Mouse (Mus musculus) G1E (cell line): Measurements from ENCODE around the gene Itga9. TPM values are rescaled to one million over a fixed set of nuclear protein-coding genes. Genes with fewer than 3 reads are reported as not detected.

Experiments used
- ATAC-seq: 2 replicates; pipeline ENCODE4 v1.8.0; 2016; ENCODE audit warnings: mild to moderate bottlenecking; ENCODE audit not compliant: insufficient number of reproducible peaks, poor library complexity, low FRiP score, severe bottlenecking; ENCODE audit errors: extremely low read depth
- DNase-seq: peaks from one replicate; pipeline ENCODE4 v3.0.0; 2012; ENCODE audit warnings: low spot score
- H3K27me3 ChIP-seq: 2 replicates; pipeline ENCODE4 v1.6.1; 2012; ENCODE audit warnings: mild to moderate bottlenecking, low read length, inconsistent platforms; ENCODE audit not compliant: insufficient read depth
- H3K36me3 ChIP-seq: replicated peaks from 2 replicates; pipeline ENCODE3; 2012; ENCODE audit warnings: mild to moderate bottlenecking, inconsistent platforms
- H3K4me1 ChIP-seq: 2 replicates; pipeline ENCODE4 v1.6.1; 2012; ENCODE audit warnings: low read depth, low read length, inconsistent platforms, mixed read lengths; ENCODE audit not compliant: insufficient read depth
- H3K4me3 ChIP-seq: 2 replicates; pipeline ENCODE4 v1.5.1; 2012; ENCODE audit warnings: low read depth, mild to moderate bottlenecking, inconsistent platforms, low read length, moderate library complexity, mixed read lengths
- H3K9me3 ChIP-seq: replicated peaks from 2 replicates; pipeline ENCODE4 v1.6.1; 2012; ENCODE audit warnings: inconsistent platforms
- CTCF ChIP-seq: IDR thresholded peaks from 2 replicates; pipeline ENCODE4 v1.5.1; 2012; ENCODE audit warnings: low read depth, low read length, inconsistent platforms, mixed read lengths
- GATA1 ChIP-seq: IDR thresholded peaks from 2 replicates; pipeline ENCODE4 v1.6.1; 2012; ENCODE audit warnings: borderline replicate concordance, low read length, inconsistent platforms, mixed read lengths
- GATA2 ChIP-seq: IDR thresholded peaks from 2 replicates; pipeline ENCODE4 v1.6.1; 2012; ENCODE audit warnings: low read depth, low read length, inconsistent platforms, borderline replicate concordance
- POLR2AphosphoS5 ChIP-seq: IDR thresholded peaks from 2 replicates; pipeline ENCODE4 v1.6.1; 2012; ENCODE audit warnings: low read depth, low read length, inconsistent platforms; ENCODE audit not compliant: insufficient replicate concordance
- TAL1 ChIP-seq: conservative IDR thresholded peaks from 2 replicates; pipeline ENCODE4 v1.6.1; 2012; ENCODE audit warnings: low read depth, low read length, inconsistent platforms, mixed read lengths
- polyA plus RNA-seq: library from polyadenylated mRNA; stranded (reverse); fragments of >175 nt; gene quantifications from 2 replicates; pipeline ENCODE4 v1.2.3, GENCODE M21; 2012
- total RNA-seq, 2 experiments: library from RNA; stranded (forward) in 1 of 2; stranded (reverse) in 1 of 2; fragments of 200-1000 nt in 1 of 2; fragments of >200 nt in 1 of 2; fragmentation: Nextera tagmentation in 1 of 2; gene quantifications; 2 replicates each; pipeline ENCODE4 v1.2.3; 2014 to 2017

Gene Itga9
- total and polyA plus RNA-seq, 3 experiments = 0.11 TPM; not detected in 2

GRCm38 (mm10) chr9:118846766-118847165, 240.3 kb downstream of the Itga9 start:
- H3K4me3 ChIP-seq = no peak overlapping the region
- no peaks in the 10 kb centered on the region for H3K4me1 ChIP-seq
- H3K9me3 ChIP-seq = peaks cover 69% of the 10 kb centered on the region
- DNase-seq (no peak), ATAC-seq (no peak)
- no peaks in the 10 kb centered on the region for H3K36me3 ChIP-seq
- H3K27me3 ChIP-seq = no peaks in the 10 kb centered on the region
- TF ChIP-seq CTCF (no peak), GATA2 (no peak), POLR2AphosphoS5 (no peak), GATA1 (no peak), TAL1 (no peak)

- H3K9me3 ChIP-seq = peaks cover 73% of the 10 kb centered on the region
- no peaks in the 10 kb centered on the region for H3K4me1 ChIP-seq
- no peak overlapping the region for H3K4me3 ChIP-seq
- H3K36me3 ChIP-seq = no peaks in the 10 kb centered on the region
- no peaks in the 10 kb centered on the region for H3K27me3 ChIP-seq
- TF ChIP-seq CTCF = no peak
- no peak for TF ChIP-seq TAL1
- no peak for ATAC-seq
- DNase-seq = no peak
These were observed 250.2 kb downstream of the Itga9 start for GRCm38 (mm10) chr9:118856665-118857064.

- no peak for ATAC-seq
- Histone ChIP-seq H3K27me3 (no peaks in the 10 kb centered on the region), H3K9me3 (peaks cover 81% of the 10 kb centered on the region), H3K4me3 (no peak overlapping the region), H3K4me1 (no peaks in the 10 kb centered on the region), H3K36me3 (no peaks in the 10 kb centered on the region)
- TF ChIP-seq GATA1 (no peak), GATA2 (no peak), POLR2AphosphoS5 (no peak), CTCF (no peak), TAL1 (no peak)
- DNase-seq = no peak
These were observed 254.2 kb downstream of the Itga9 start for GRCm38 (mm10) chr9:118860613-118861141.

GRCm38 (mm10) chr9:118862214-118862613, 255.7 kb downstream of the Itga9 start:
- H3K4me3 ChIP-seq = no peak overlapping the region
- H3K4me1 ChIP-seq = no peaks in the 10 kb centered on the region
- TF ChIP-seq POLR2AphosphoS5 (no peak), CTCF (no peak), GATA2 (no peak), TAL1 (no peak), GATA1 (no peak)
- DNase-seq (no peak), ATAC-seq (no peak)
- H3K36me3 ChIP-seq = no peaks in the 10 kb centered on the region
- H3K27me3 ChIP-seq = no peaks in the 10 kb centered on the region
- peaks cover 86% of the 10 kb centered on the region for H3K9me3 ChIP-seq

GRCm38 (mm10) chr9:118862852-118863260, 256.4 kb downstream of the Itga9 start:
- no peak for ATAC-seq
- DNase-seq = no peak
- Histone ChIP-seq H3K9me3 (peaks cover 87% of the 10 kb centered on the region), H3K27me3 (no peaks in the 10 kb centered on the region), H3K4me3 (no peak overlapping the region), H3K4me1 (no peaks in the 10 kb centered on the region), H3K36me3 (no peaks in the 10 kb centered on the region)
- no peak for TF ChIP-seq CTCF
- TF ChIP-seq TAL1 = no peak
- no peak for TF ChIP-seq POLR2AphosphoS5
- no peak for TF ChIP-seq GATA2
- TF ChIP-seq GATA1 = no peak

GRCm38 (mm10) chr9:118863528-118863927, 257.0 kb downstream of the Itga9 start:
- Histone ChIP-seq H3K4me3 (no peak overlapping the region), H3K9me3 (peaks cover 86% of the 10 kb centered on the region), H3K36me3 (no peaks in the 10 kb centered on the region), H3K4me1 (no peaks in the 10 kb centered on the region), H3K27me3 (no peaks in the 10 kb centered on the region)
- ATAC-seq = no peak
- no peak for DNase-seq
- TF ChIP-seq POLR2AphosphoS5 (no peak), GATA2 (no peak), TAL1 (no peak), GATA1 (no peak), CTCF (no peak)

GRCm38 (mm10) chr9:118866949-118867348, 260.5 kb downstream of the Itga9 start:
- DNase-seq = no peak
- no peaks in the 10 kb centered on the region for H3K4me1 ChIP-seq
- H3K9me3 ChIP-seq = peaks cover 80% of the 10 kb centered on the region
- H3K4me3 ChIP-seq = no peak overlapping the region
- H3K36me3 ChIP-seq = no peaks in the 10 kb centered on the region
- H3K27me3 ChIP-seq = no peaks in the 10 kb centered on the region
- TF ChIP-seq TAL1 (no peak), POLR2AphosphoS5 (no peak), GATA2 (no peak), GATA1 (no peak), CTCF (no peak)
- no peak for ATAC-seq
